Mouse (Mus musculus) stomach, postnatal 0 days (tissue): Measurements from ENCODE around the gene Rmnd5b. TPM values are rescaled to one million over a fixed set of nuclear protein-coding genes. Genes with fewer than 3 reads are reported as not detected.

Experiments
- ATAC-seq: fragments of 200-750 bp; cut with Nextera tagmentation; 2 replicates; pipeline ENCODE4 v1.8.0; 2017; ENCODE audit not compliant: low FRiP score, low TSS enrichment
- DNase-seq: peaks from one replicate; pipeline ENCODE4 v3.0.0-alpha.2; 2016; ENCODE audit warnings: low spot score
- H3K27ac ChIP-seq: fragments of 300-500 bp; sonication (generic); replicated peaks from 2 replicates; pipeline ENCODE4 v1.5.1; 2014; ENCODE audit warnings: mild to moderate bottlenecking, control low read depth
- H3K27me3 ChIP-seq: fragments of 300-500 bp; sonication (generic); 2 replicates; pipeline ENCODE4 v1.6.1; 2014; ENCODE audit warnings: low read length; ENCODE audit not compliant: control insufficient read depth, insufficient read depth
- H3K36me3 ChIP-seq: fragments of 300-500 bp; sonication (generic); 2 replicates; pipeline ENCODE4 v1.6.1; 2014; ENCODE audit warnings: low read length, mixed read lengths; ENCODE audit not compliant: control insufficient read depth, insufficient read depth
- H3K4me1 ChIP-seq: fragments of 300-500 bp; sonication (generic); replicated peaks from 2 replicates; pipeline ENCODE4 v1.6.1; 2014; ENCODE audit warnings: antibody characterized with exemption; ENCODE audit not compliant: control insufficient read depth, insufficient read depth
- H3K4me2 ChIP-seq: fragments of 300-500 bp; sonication (generic); replicated peaks from 2 replicates; pipeline ENCODE4 v1.6.1; 2014; ENCODE audit warnings: low read depth, mild to moderate bottlenecking, control low read depth, moderate library complexity
- H3K4me3 ChIP-seq: fragments of 300-500 bp; sonication (generic); 2 replicates; pipeline ENCODE4 v1.5.1; 2014; ENCODE audit warnings: low read depth, low read length, control low read depth
- H3K9ac ChIP-seq: fragments of 300-500 bp; sonication (generic); 2 replicates; pipeline ENCODE4 v1.6.1; 2014; ENCODE audit warnings: mild to moderate bottlenecking, low read length, control low read depth, mixed read lengths
- H3K9me3 ChIP-seq: fragments of 300-500 bp; sonication (generic); 2 replicates; pipeline ENCODE4 v1.6.1; 2016; ENCODE audit warnings: low read length; ENCODE audit not compliant: control insufficient read depth
- CTCF ChIP-seq: IDR thresholded peaks from 2 replicates; pipeline ENCODE4 v1.5.1; 2016; ENCODE audit warnings: antibody characterized with exemption, low read depth, mild to moderate bottlenecking, moderate library complexity
- EP300 ChIP-seq: optimal IDR thresholded peaks from 2 replicates; pipeline ENCODE3; 2016; ENCODE audit warnings: antibody characterized with exemption
- WGBS: fragments of 180-500 bp; shearing (Covaris S2); extraction: QIAGEN DNeasy Blood & Tissue Kit; methylation state at CpG from one replicate; pipeline ENCODE4 v1.1.7; 2014; 5-methylcytosine and 5-hydroxymethylcytosine counted together
- polyA plus RNA-seq: library from polyadenylated mRNA; unstranded; fragments of >200 nt; fragmentation: Nextera tagmentation; extraction: Ambion mirVana; gene quantifications from 2 replicates; pipeline ENCODE4 v1.2.1, GENCODE M21; 2015

The Rmnd5b gene
- polyA plus RNA-seq, 1 experiment from 2014 or later: 34.6 TPM

DNA sequence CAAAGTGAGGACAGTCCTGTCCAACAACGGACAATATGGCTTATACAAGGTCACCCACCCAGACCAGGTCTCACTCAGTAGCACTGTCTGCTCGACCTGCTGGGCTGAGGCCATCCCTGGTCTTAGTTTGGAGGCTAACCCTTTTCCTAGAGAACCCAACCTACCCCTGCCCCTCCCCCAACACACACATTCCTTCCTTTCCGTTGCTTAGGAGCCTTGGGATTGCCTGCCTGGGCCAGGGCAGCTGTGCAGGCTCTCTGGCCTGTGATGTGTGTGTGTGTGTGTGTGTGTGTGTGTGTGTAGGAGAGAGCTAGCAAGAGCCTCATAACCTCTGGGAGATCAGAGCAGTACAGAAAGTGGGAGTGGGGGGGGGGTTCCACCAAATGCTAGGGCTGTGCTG is 12.9 kb upstream of the Rmnd5b start:
- TF ChIP-seq EP300 (no peak), CTCF (no peak)
- no peak for ATAC-seq
- H3K4me2 ChIP-seq: peak overlapping the region; percentile 97; the same call in 1 of the 2 replicates
- H3K27me3 ChIP-seq: no peaks in the 10 kb centered on the region
- H3K4me3 ChIP-seq: no peak overlapping the region
- H3K27ac ChIP-seq: 0 out of 2 replicates have a peak overlapping the region, but pooled peaks have one; percentile 18
- no peak for DNase-seq
- H3K4me1 ChIP-seq: peaks cover 3% of the 10 kb centered on the region; the same call in 1 of the 2 replicates
- 24% methylated on average over 3 of the region's 3 CpGs for WGBS
- no peaks in the 10 kb centered on the region; the same call in 1 of the 2 replicates for H3K36me3 ChIP-seq
- H3K9ac ChIP-seq: 0 out of 2 replicates have a peak overlapping the region, but pooled peaks have one; percentile 27
- no peaks in the 10 kb centered on the region for H3K9me3 ChIP-seq

DNA sequence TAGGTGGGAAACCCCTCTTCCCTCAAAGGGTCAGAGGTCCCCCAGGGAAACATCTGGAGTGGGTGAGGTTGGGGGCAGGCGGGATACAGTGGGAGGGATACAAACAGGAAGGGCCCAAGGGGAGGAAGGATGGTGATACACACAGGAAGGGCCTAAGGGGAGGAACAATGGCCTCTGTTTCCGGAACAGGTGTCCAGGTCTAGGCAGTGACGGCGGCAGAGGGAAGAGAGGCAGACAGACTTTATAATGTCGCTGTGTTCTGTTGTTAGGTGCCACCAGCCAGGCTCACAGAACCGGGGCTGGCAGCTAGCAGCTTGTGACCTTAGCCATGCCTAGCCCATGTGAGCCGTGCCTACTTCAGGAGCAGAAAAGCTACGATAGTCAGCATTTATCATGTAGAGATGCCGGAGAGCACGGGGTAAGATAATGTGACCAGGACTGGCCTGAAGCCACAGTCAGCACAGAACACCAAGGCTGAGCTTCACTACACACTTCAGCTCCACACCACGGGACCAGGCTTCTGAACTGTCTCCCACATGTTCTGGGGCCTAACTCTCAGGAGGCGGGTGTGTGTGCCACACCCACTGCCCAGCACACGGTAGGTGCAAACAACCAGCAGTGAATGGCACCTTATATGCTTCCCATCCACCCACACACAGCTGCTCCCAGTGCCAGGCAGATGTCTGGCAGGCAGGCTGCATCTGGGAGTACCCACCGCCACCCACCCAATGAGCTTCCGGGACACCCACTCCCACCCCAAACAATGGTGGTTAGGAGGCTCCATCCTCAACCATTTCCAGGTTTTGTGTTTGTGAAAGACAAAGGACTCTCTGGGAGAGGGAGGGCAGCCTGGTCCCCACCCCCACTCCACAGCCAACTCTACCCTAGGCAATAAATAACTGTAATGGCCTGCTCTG is 11.3 kb upstream of the Rmnd5b start:
- H3K27ac ChIP-seq: peak overlapping the region; percentile 63
- no peaks in the 10 kb centered on the region; the same call in 1 of the 2 replicates for H3K36me3 ChIP-seq
- H3K4me1 ChIP-seq: peaks cover 3% of the 10 kb centered on the region; the same call in 1 of the 2 replicates
- WGBS: 65% methylated on average over 15 of the region's 15 CpGs
- no peak overlapping the region for H3K4me3 ChIP-seq
- ATAC-seq (0 out of 2 replicates have a peak, but pooled peaks have one; percentile 18), DNase-seq (peak; percentile 49)
- TF ChIP-seq CTCF (no peak), EP300 (no peak)
- H3K4me2 ChIP-seq: peak overlapping the region; percentile 11; the same call in 1 of the 2 replicates
- H3K9me3 ChIP-seq: no peaks in the 10 kb centered on the region
- no peak overlapping the region for H3K9ac ChIP-seq
- H3K27me3 ChIP-seq: no peaks in the 10 kb centered on the region

DNA sequence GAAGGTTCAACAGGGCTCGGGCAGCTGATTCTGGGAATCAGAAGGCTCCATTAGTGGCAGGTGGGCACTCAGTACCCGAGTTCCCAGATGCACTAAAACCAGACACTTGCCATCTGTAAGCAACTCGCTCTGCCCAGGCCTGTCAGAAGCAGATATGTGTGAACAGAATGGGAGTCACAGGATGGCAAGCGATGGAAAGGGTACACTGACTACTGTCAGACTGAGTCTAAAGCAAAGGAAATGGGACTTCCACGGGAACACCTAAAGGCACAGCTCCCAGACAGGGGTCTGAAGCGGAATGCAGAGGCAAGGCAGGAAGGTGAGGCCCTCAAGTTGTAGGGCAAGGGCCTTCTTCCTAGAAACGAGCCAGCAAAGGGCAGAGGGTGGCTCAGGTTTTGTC is 10.5 kb upstream of the Rmnd5b start:
- Histone ChIP-seq H3K36me3 (no peaks in the 10 kb centered on the region; the same call in 1 of the 2 replicates), H3K9me3 (no peaks in the 10 kb centered on the region), H3K27ac (no peak overlapping the region), H3K4me2 (no peak overlapping the region), H3K4me1 (peaks cover 3% of the 10 kb centered on the region; the same call in 1 of the 2 replicates), H3K4me3 (no peak overlapping the region), H3K9ac (no peak overlapping the region), H3K27me3 (no peaks in the 10 kb centered on the region)
- no peak for DNase-seq
- WGBS: 76% methylated on average over 7 of the region's 7 CpGs
- TF ChIP-seq CTCF (no peak), EP300 (no peak)
- ATAC-seq: no peak

DNA sequence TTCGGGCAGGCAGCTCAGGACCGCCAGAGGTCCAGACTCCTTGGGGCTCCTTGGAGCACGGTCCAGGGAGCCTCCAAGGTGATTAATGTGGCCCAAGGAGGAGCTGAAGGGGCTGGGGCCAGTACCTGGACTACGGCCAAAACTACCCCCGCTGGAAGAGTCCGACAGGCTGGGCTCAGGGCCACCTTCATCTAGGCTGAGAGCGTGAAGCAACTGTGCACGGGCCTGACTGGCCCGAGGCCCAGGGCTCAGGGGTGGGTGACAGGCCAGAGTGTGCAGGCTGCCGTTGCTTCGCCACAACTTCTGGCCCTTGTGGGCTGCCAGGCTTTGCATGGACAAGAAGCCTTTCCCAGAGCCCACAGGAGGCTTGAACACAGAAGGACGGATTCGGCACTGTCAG is 9.6 kb upstream of the Rmnd5b start:
- no peak overlapping the region for H3K27ac ChIP-seq

DNA sequence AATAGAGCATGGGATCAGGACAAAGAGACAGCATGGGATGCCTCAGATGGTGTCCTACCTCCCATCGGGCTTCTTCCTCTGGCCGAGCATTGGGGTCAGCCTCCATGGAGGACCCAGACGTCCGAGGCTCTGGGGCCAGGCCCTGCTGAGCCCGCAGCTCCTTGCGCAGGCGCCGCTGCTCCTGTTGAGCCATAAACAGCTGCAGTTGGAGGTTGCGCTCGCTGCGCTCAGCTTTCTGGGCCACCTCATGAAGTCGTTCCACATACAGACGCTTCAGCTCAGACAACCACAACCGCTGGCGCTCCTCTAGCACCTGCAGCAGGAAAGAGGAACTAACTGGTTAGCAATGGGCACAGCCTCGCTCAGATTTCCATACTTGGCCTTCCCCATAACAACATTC is 8.5 kb upstream of the Rmnd5b start:
- H3K9me3 ChIP-seq: no peaks in the 10 kb centered on the region
- no peak for TF ChIP-seq EP300
- TF ChIP-seq CTCF: no peak
- H3K27me3 ChIP-seq: no peaks in the 10 kb centered on the region
- DNase-seq (no peak), ATAC-seq (no peak)
- H3K36me3 ChIP-seq: no peaks in the 10 kb centered on the region; the same call in 1 of the 2 replicates
- no peak overlapping the region for H3K4me3 ChIP-seq
- H3K27ac ChIP-seq: no peak overlapping the region
- no peak overlapping the region for H3K9ac ChIP-seq
- WGBS: 88% methylated on average over 16 of the region's 16 CpGs
- no peak overlapping the region for H3K4me2 ChIP-seq
- no peaks in the 10 kb centered on the region for H3K4me1 ChIP-seq

More for the DNA sequence above, 9.6 kb upstream of the Rmnd5b start:
- Histone ChIP-seq H3K4me1 (peaks cover 3% of the 10 kb centered on the region; the same call in 1 of the 2 replicates), H3K27me3 (no peaks in the 10 kb centered on the region), H3K4me3 (no peak overlapping the region), H3K4me2 (no peak overlapping the region), H3K36me3 (no peaks in the 10 kb centered on the region; the same call in 1 of the 2 replicates), H3K9me3 (no peaks in the 10 kb centered on the region), H3K9ac (no peak overlapping the region)
- TF ChIP-seq CTCF (no peak), EP300 (no peak)
- DNase-seq (no peak), ATAC-seq (no peak)
- WGBS: 68% methylated on average over 13 of the region's 13 CpGs

DNA sequence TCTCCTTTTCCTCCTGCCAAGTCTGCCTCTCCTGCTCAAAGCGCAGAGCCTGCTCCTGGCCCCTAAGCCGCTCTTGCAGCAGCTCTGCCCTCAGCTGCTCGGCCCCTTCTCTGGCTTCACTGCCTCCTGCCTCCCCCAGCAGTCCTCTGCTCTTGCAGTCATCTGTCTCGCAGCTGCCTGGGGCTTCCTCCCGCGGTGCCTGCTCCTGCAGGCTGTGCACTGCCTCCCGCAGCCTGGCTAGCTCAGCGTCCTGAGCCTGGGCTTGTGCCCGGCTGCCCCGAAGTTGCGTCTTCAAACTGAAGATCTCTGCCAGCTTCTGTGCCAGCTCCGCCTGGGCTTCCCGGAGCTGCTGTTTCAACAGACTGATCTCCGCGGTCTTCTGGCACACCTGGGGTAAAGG is 8.1 kb upstream of the Rmnd5b start:
- no peak overlapping the region for H3K9ac ChIP-seq
- no peak for TF ChIP-seq EP300
- TF ChIP-seq CTCF: no peak
- no peak overlapping the region for H3K4me2 ChIP-seq
- no peak overlapping the region for H3K4me3 ChIP-seq
- H3K27me3 ChIP-seq: no peaks in the 10 kb centered on the region
- ATAC-seq (no peak), DNase-seq (no peak)
- no peak overlapping the region for H3K27ac ChIP-seq
- H3K36me3 ChIP-seq: no peaks in the 10 kb centered on the region; the same call in 1 of the 2 replicates
- no peaks in the 10 kb centered on the region for H3K9me3 ChIP-seq
- 63% methylated on average over 15 of the region's 15 CpGs for WGBS
- H3K4me1 ChIP-seq: no peaks in the 10 kb centered on the region
